Mouse (Mus musculus): ENCODE results near the gene Efhd2.

GRCm38 (mm10) chr4:141819316-141819715, 55.4 kb downstream of the Efhd2 start:
- no peak for TF ChIP-seq EP300 (optimal IDR thresholded peaks at IDR 0.05)
- TF ChIP-seq CTCF (IDR thresholded peaks at IDR 0.05; ENCODE audit: low read depth), result no peak
